Mouse (Mus musculus) retina, embryonic 14.5 days (tissue): ENCODE data around the gene Sox3.
A peak's percentile ranks its signal among the peaks of the same experiment; 100 is the strongest.

ENCODE experiments used
- DNase-seq: peaks from one replicate; pipeline ENCODE4 v3.0.0-alpha.2; 2015; ENCODE audit warnings: low spot score

Gene Sox3

GRCm38 (mm10) chrX:60892801-60893681, at the start of gene Sox3:
TSS of gene Sox3 (minus strand) at chrX:60893430.
- DNase-seq: peak; percentile 72

GRCm38 (mm10) chrX:60940225-60940624, 47.0 kb upstream of the Sox3 start:
- peak; percentile 24 for DNase-seq

GRCm38 (mm10) chrX:60899546-60899945, 6.3 kb upstream of the Sox3 start:
- DNase-seq: no peak

- no peak for DNase-seq
Measured at GRCm38 (mm10) chrX:60898641-60899040, 5.4 kb upstream of the Sox3 start.

GRCm38 (mm10) chrX:60896296-60896695, 3.1 kb upstream of the Sox3 start:
- DNase-seq: peak; percentile 62

- no peak for DNase-seq
Measured at GRCm38 (mm10) chrX:60895416-60895815, 2.2 kb upstream of the Sox3 start.

GRCm38 (mm10) chrX:60893720-60894543, 702 bp upstream of the Sox3 start:
- DNase-seq: peak; percentile 39

GRCm38 (mm10) chrX:60892098-60892800, 981 bp downstream of the Sox3 start:
- DNase-seq: peak; percentile 48

- no peak for DNase-seq
Measured at GRCm38 (mm10) chrX:60891329-60892095, 1.7 kb downstream of the Sox3 start.

GRCm38 (mm10) chrX:60890651-60891050, 2.6 kb downstream of the Sox3 start:
- DNase-seq: peak; percentile 9

GRCm38 (mm10) chrX:60889956-60890485, 3.2 kb downstream of the Sox3 start:
- DNase-seq: peak; percentile 11
